Mouse (Mus musculus) heart, adult 11 months (tissue): ENCODE data around the gene Aldh18a1.
"Not testable (repeated sequence)": the region's sequence is repeated elsewhere in the genome, so short reads cannot be mapped to it uniquely, and the experiment has no call there.

Source experiments
- DNase-seq: peaks from one replicate; pipeline ENCODE4 v3.0.0; 2022

Gene Aldh18a1

GRCm38 (mm10) chr19:40588293-40588654, at the start of gene Aldh18a1:
TSS of gene Aldh18a1 (minus strand) at chr19:40588463.
- DNase-seq = peak; percentile 99

- peak; percentile 97 for DNase-seq
These were observed 49.3 kb upstream of the Aldh18a1 start for GRCm38 (mm10) chr19:40637601-40638000.

GRCm38 (mm10) chr19:40637091-40637490, 48.8 kb upstream of the Aldh18a1 start:
- peak; percentile 98 for DNase-seq

GRCm38 (mm10) chr19:40633144-40633543, 44.9 kb upstream of the Aldh18a1 start:
- DNase-seq = peak; percentile 10

- DNase-seq = peak; percentile 7
These were observed 44.4 kb upstream of the Aldh18a1 start for GRCm38 (mm10) chr19:40632668-40633067.

GRCm38 (mm10) chr19:40632193-40632592, 43.9 kb upstream of the Aldh18a1 start:
- no peak for DNase-seq

GRCm38 (mm10) chr19:40630606-40631005, 42.3 kb upstream of the Aldh18a1 start:
- peak; percentile 96 for DNase-seq

- peak; percentile 96 for DNase-seq
These were observed 41.8 kb upstream of the Aldh18a1 start for GRCm38 (mm10) chr19:40630096-40630495.

GRCm38 (mm10) chr19:40628950-40629349, 40.7 kb upstream of the Aldh18a1 start:
- peak; percentile 85 for DNase-seq

GRCm38 (mm10) chr19:40625935-40626334, 37.7 kb upstream of the Aldh18a1 start:
- DNase-seq = peak; percentile 79

DNA sequence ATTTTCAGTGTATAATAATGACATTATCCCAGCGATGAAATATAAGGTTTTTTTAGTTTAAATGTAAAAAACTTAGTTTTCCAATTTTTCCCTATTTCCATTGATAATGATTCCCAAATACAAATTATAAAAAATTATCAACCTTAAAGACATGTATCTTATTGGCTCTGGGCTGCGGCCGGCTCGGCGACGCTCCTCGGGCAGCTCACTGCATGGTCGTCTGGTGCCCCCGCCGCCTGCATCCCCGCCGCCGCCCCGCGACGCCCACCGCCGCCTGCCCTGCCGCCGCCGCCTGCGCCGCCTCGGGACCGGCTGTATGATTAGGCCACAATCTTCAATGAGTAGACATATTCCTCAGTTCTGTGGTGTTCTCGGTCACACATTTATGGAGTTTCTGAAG, 33.4 kb upstream of the Aldh18a1 start:
- not testable (repeated sequence) for DNase-seq

- DNase-seq = peak; percentile 88
These were observed 27.8 kb upstream of the Aldh18a1 start for GRCm38 (mm10) chr19:40616021-40616420.

GRCm38 (mm10) chr19:40614811-40615210, 26.5 kb upstream of the Aldh18a1 start:
- DNase-seq = peak; percentile 72

DNA sequence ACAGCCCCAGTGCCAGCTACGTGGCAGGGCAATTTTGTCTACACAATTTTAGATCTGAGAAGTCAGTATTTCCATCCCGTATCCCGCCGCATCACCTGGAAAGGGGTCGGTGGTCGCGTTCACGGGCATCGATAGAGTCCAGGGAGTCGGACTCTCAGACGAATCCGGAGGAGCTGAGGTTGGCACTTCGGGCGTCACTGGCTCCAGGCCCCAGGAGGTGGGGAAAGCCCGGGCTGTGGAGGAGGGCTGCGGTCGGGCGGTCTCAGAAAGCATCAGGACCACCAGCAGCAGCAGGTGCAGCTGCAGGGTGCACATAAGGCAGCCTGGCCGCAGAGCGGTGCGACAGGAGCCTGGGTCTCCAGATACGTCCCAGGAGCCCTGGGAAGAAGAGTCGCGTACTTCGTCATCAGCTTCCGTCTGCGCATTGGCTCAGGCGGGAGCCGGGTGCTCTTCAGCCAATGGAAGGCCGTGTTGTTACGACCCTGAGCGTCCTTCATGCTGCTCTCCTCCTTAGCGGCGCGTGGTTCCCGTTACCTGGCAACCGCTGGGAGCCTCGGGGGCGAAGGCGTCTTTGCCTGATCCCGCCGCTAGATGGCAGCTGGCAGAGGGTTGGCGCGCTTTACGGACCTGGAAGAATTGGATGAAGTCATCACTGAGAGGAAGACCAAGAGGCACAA, 23.7 kb upstream of the Aldh18a1 start, which contains the start of the genes Tctn3 and Entpd1:
Gene Tctn3, minus strand, starts transcription at position 404 of the 677 bp plus-strand sequence.
Gene Entpd1, plus strand, starts transcription at position 537 of the 677 bp plus-strand sequence.
- DNase-seq = peak; percentile 100

DNA sequence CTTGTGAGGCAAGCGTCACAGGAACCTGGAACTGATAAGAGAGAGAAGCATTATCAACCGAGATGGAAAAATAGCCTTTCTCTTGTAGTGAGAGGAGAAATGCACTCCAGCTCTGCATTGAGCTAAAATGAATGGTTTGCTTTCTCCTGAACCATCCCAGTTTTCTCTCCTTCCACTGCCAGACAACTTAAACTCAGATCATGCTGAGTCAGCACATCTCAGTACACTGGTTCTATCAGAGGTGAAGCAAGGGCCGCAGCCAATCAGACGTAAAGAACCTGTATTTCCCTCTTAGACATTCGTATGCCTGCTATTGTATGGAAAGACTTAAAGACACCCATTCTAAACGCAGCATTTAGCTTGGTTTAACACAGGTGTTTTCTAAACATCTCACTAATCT, 19.4 kb upstream of the Aldh18a1 start:
- no peak for DNase-seq

DNA sequence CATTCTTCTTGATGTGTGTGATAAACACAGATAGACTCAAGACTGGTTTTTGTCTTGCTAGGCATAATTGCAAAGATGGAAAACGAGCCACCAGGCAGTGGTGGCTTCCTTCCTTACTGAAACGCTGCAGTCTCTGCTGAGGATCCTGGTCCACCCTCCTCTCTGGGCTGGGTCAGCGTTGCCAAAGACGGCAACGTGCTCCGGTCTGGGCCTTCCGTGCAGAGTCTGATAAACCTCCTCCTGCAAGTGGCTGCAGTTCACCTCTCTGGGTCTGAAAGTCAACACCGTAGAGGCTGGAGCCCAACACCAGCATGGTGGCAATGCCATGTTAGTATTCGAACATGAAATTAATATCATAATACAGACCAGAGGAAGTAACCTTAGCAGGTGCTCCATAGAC, 16.9 kb upstream of the Aldh18a1 start:
- peak; percentile 76 for DNase-seq

- DNase-seq = no peak
These were observed 13.6 kb upstream of the Aldh18a1 start for GRCm38 (mm10) chr19:40601870-40602269.

DNA sequence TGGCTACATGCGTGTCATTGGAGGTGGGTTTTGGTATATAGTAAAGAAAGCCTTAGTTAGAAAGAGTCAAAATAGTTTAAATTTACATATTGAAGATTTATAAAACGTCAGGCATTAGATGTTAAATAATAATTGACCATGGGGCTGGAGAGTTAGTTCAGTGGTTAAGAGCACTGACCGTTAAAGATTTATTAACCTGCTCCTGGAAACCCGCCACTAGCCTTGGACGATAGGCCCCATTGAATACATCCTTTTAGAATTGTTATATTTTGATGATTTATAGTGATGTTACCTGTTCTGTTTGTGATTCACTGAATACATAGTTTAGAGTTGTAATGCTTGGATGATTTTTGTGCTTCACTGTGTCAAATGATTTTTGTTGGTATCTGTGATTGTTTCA, 12.6 kb upstream of the Aldh18a1 start:
- not testable (repeated sequence) for DNase-seq

GRCm38 (mm10) chr19:40595831-40596230, 7.6 kb upstream of the Aldh18a1 start:
- peak; percentile 91 for DNase-seq

DNA sequence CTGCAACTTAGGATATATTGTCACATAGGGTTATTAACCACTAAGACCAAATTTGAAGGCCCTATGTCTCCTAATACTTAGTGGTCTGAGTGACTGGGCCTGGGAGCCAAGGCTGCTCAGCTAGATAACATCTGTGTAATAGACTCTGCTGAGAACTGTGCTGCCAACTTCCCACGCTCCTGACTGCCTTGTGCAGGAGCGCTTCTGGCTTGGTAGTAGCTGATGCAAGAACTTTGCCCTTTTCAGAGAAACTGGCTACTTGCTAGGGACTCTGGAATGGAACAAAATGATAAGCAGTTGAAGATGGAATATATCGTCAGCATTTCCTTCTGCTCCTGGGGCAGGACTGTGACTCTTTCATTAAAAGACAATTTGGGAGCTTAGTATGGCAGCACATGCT, 7.0 kb upstream of the Aldh18a1 start:
- peak; percentile 86 for DNase-seq

GRCm38 (mm10) chr19:40589530-40589880, 1.2 kb upstream of the Aldh18a1 start:
- DNase-seq = peak; percentile 78

GRCm38 (mm10) chr19:40588847-40589529, 725 bp upstream of the Aldh18a1 start:
- DNase-seq = peak; percentile 98

DNA sequence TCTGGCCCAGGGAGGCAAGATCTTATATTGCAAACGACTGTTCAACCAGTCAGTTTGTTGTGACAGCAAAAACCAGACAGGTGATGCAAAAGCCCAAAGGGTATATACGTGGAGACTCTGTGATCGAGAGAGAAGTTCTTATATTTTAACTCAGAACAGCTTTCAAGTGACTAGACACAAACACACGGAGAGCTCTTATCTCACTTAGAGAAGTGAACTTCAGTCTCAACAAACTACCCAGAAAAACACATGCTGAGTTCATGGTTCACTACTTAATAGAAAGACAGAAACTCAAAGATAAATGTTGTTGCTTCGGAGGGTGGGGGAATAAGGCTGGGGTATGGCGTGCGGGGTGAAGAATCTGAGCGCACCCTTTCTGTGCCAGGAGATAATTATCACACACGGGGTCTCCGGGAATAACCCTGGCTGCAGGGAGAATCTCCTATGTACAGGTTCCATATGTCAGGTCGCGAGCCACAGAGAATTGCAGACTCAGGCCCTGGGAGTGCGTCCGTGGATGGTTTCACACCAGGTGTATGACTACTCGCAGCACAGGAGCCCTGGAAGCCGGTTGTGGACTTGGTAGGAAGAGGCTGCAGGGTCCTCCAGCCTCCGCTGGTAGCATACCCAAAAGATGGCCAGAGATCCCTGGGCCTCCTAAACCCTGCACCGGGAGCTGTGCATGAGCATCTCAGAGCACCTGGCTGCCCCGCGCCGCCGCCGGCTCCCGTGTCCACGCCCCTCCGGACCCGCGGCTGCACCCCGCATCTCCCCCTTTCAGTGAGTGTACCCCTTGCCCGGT, 571 bp downstream of the Aldh18a1 start:
- no peak for DNase-seq

- no peak for DNase-seq
These were observed 1.4 kb downstream of the Aldh18a1 start for GRCm38 (mm10) chr19:40586908-40587307.
